Mouse (Mus musculus): Measurements from ENCODE around the gene Pex5l. TPM values are rescaled to one million over a fixed set of nuclear protein-coding genes. Genes with fewer than 3 reads are reported as not detected.

Pex5l gene
- polyA plus RNA-seq, 1 experiment from 2014 or later: 0.17 TPM

- DNase-seq (ENCODE audit: low spot score): no peak
- H3K36me3 ChIP-seq (ENCODE audit: insufficient read depth, low read length): no peaks in the 10 kb centered on the region
- 80% methylated on average over 4 of the region's 4 CpGs for WGBS
- H3K9ac ChIP-seq (replicated peaks; ENCODE audit: low read depth): no peak overlapping the region
- no peaks in the 10 kb centered on the region for H3K4me1 ChIP-seq (ENCODE audit: insufficient read depth, low read depth, low read length)
- H3K27me3 ChIP-seq (replicated peaks; ENCODE audit: insufficient read depth, low read length): no peaks in the 10 kb centered on the region
- H3K27ac ChIP-seq (ENCODE audit: low read length): no peak overlapping the region
- H3K4me2 ChIP-seq (replicated peaks; ENCODE audit: low read depth, low read length): no peak overlapping the region
- TF ChIP-seq EP300 (IDR thresholded peaks at IDR 0.05) (no peak), CTCF (IDR thresholded peaks at IDR 0.05) (no peak)
- no peak for ATAC-seq
- H3K9me3 ChIP-seq (ENCODE audit: low read length): no peaks in the 10 kb centered on the region
- no peak overlapping the region for H3K4me3 ChIP-seq (ENCODE audit: low read depth, low read length)
These were observed 82.0 kb downstream of the Pex5l start for GRCm38 (mm10) chr3:33061016-33061415.

- H3K4me2 ChIP-seq (replicated peaks; ENCODE audit: low read depth, low read length): no peak overlapping the region
- no peaks in the 10 kb centered on the region for H3K4me1 ChIP-seq (ENCODE audit: insufficient read depth, low read depth, low read length)
- no peak overlapping the region for H3K27ac ChIP-seq (ENCODE audit: low read length)
- no peak overlapping the region for H3K4me3 ChIP-seq (ENCODE audit: low read depth, low read length)
- no peak for DNase-seq (ENCODE audit: low spot score)
- no peak overlapping the region for H3K9ac ChIP-seq (replicated peaks; ENCODE audit: low read depth)
- no peaks in the 10 kb centered on the region for H3K9me3 ChIP-seq (ENCODE audit: low read length)
- ATAC-seq: no peak
- no peaks in the 10 kb centered on the region for H3K27me3 ChIP-seq (replicated peaks; ENCODE audit: insufficient read depth, low read length)
- H3K36me3 ChIP-seq (ENCODE audit: insufficient read depth, low read length): no peaks in the 10 kb centered on the region
- TF ChIP-seq EP300 (IDR thresholded peaks at IDR 0.05) (no peak), CTCF (IDR thresholded peaks at IDR 0.05) (no peak)
- WGBS: 56% methylated on average over 7 of the region's 7 CpGs
These were observed 82.6 kb downstream of the Pex5l start for GRCm38 (mm10) chr3:33060343-33060937.

- Histone ChIP-seq H3K27me3 (replicated peaks; ENCODE audit: insufficient read depth, low read length) (no peaks in the 10 kb centered on the region), H3K9ac (replicated peaks; ENCODE audit: low read depth) (no peak overlapping the region), H3K4me3 (ENCODE audit: low read depth, low read length) (no peak overlapping the region), H3K36me3 (ENCODE audit: insufficient read depth, low read length) (no peaks in the 10 kb centered on the region), H3K4me1 (ENCODE audit: insufficient read depth, low read depth, low read length) (no peaks in the 10 kb centered on the region), H3K27ac (ENCODE audit: low read length) (no peak overlapping the region), H3K4me2 (replicated peaks; ENCODE audit: low read depth, low read length) (no peak overlapping the region), H3K9me3 (ENCODE audit: low read length) (no peaks in the 10 kb centered on the region)
- ATAC-seq (no peak), DNase-seq (ENCODE audit: low spot score) (no peak)
- 65% methylated on average over 5 of the region's 5 CpGs for whole genome bisulfite sequencing
- TF ChIP-seq EP300 (IDR thresholded peaks at IDR 0.05) (no peak), CTCF (IDR thresholded peaks at IDR 0.05) (no peak)
These were observed 94.7 kb downstream of the Pex5l start for GRCm38 (mm10) chr3:33048304-33048703.

- 71% methylated on average over 6 of the region's 6 CpGs for WGBS
- ATAC-seq: no peak
These were observed 98.3 kb downstream of the Pex5l start for GRCm38 (mm10) chr3:33044799-33045106.

GRCm38 (mm10) chr3:33043896-33044798 is 98.9 kb downstream of the Pex5l start:
- peak; percentile 7 for DNase-seq (ENCODE audit: low spot score)

More at GRCm38 (mm10) chr3:33044799-33045106, 98.3 kb downstream of the Pex5l start:
- no peak for DNase-seq (ENCODE audit: low spot score)
- Histone ChIP-seq H3K9me3 (ENCODE audit: low read length) (no peaks in the 10 kb centered on the region), H3K4me1 (ENCODE audit: insufficient read depth, low read depth, low read length) (no peaks in the 10 kb centered on the region), H3K9ac (replicated peaks; ENCODE audit: low read depth) (no peak overlapping the region), H3K36me3 (ENCODE audit: insufficient read depth, low read length) (no peaks in the 10 kb centered on the region), H3K27me3 (replicated peaks; ENCODE audit: insufficient read depth, low read length) (no peaks in the 10 kb centered on the region), H3K4me3 (ENCODE audit: low read depth, low read length) (no peak overlapping the region), H3K27ac (ENCODE audit: low read length) (no peak overlapping the region), H3K4me2 (replicated peaks; ENCODE audit: low read depth, low read length) (no peak overlapping the region)
- TF ChIP-seq EP300 (IDR thresholded peaks at IDR 0.05): no peak
- no peak for TF ChIP-seq CTCF (IDR thresholded peaks at IDR 0.05)

GRCm38 (mm10) chr3:33024566-33024965 is 118.5 kb downstream of the Pex5l start:
- WGBS: 43% methylated on average over 5 of the region's 5 CpGs
- Histone ChIP-seq H3K27me3 (replicated peaks; ENCODE audit: insufficient read depth, low read length) (no peaks in the 10 kb centered on the region), H3K4me1 (ENCODE audit: insufficient read depth, low read depth, low read length) (no peaks in the 10 kb centered on the region), H3K4me3 (ENCODE audit: low read depth, low read length) (no peak overlapping the region), H3K4me2 (replicated peaks; ENCODE audit: low read depth, low read length) (no peak overlapping the region), H3K9me3 (ENCODE audit: low read length) (no peaks in the 10 kb centered on the region), H3K27ac (ENCODE audit: low read length) (no peak overlapping the region), H3K9ac (replicated peaks; ENCODE audit: low read depth) (no peak overlapping the region), H3K36me3 (ENCODE audit: insufficient read depth, low read length) (no peaks in the 10 kb centered on the region)
- ATAC-seq (no peak), DNase-seq (ENCODE audit: low spot score) (no peak)
- no peak for TF ChIP-seq EP300 (IDR thresholded peaks at IDR 0.05)
- no peak for TF ChIP-seq CTCF (IDR thresholded peaks at IDR 0.05)

More at GRCm38 (mm10) chr3:33043896-33044798, 98.9 kb downstream of the Pex5l start:
- Histone ChIP-seq H3K4me2 (replicated peaks; ENCODE audit: low read depth, low read length) (no peak overlapping the region), H3K9me3 (ENCODE audit: low read length) (no peaks in the 10 kb centered on the region), H3K36me3 (ENCODE audit: insufficient read depth, low read length) (no peaks in the 10 kb centered on the region), H3K27me3 (replicated peaks; ENCODE audit: insufficient read depth, low read length) (no peaks in the 10 kb centered on the region), H3K4me3 (ENCODE audit: low read depth, low read length) (no peak overlapping the region), H3K4me1 (ENCODE audit: insufficient read depth, low read depth, low read length) (no peaks in the 10 kb centered on the region), H3K27ac (ENCODE audit: low read length) (no peak overlapping the region), H3K9ac (replicated peaks; ENCODE audit: low read depth) (no peak overlapping the region)
- WGBS: 63% methylated on average over 10 of the region's 10 CpGs
- no peak for ATAC-seq
- TF ChIP-seq CTCF (IDR thresholded peaks at IDR 0.05) (peak; percentile 39; the same call in 1 of the 2 replicates), EP300 (IDR thresholded peaks at IDR 0.05) (no peak)

Data from lung, postnatal 0 days (tissue).